Mouse (Mus musculus): ENCODE measurements around the gene Myo9a.
A peak's percentile ranks its signal among the peaks of the same experiment; 100 is the strongest.
"Not testable (repeated sequence)": the region's sequence is repeated elsewhere in the genome, so short reads cannot be mapped to it uniquely, and the experiment has no call there.

The Myo9a gene

DNA sequence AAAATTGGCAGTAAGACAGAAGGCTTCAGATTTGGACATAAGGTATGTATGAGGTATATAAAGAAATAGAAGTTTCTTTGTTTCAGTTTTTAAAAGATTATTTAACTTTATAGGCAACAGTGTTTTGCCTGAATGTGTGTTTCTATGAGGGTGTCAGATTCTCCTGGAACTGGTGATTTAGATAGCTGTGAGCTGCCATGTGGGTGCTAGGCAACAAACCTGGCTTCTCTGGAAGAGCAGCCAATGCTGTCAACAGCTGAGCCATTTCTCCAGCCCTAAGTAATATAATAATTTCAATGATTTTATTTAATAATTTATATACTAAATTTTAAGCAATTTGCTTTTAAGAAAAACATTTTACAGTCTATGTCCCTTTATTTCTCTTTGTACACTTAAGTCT lies 133.9 kb downstream of the Myo9a start:
- Histone ChIP-seq H3K4me3 (replicated peaks; ENCODE audit: low read length) (no peak overlapping the region), H3K36me3 (ENCODE audit: insufficient read depth, low read length) (0 out of 2 replicates have a peak, but pooled peaks cover 6% of the 10 kb centered on the region), H3K4me1 (replicated peaks; ENCODE audit: low read depth, low read length) (no peaks in the 10 kb centered on the region), H3K27me3 (ENCODE audit: insufficient read depth, low read length) (no peaks in the 10 kb centered on the region), H3K9me3 (ENCODE audit: low read length) (no peaks in the 10 kb centered on the region)
- TF ChIP-seq NANOG (IDR thresholded peaks at IDR 0.05; ENCODE audit: borderline replicate concordance, low read length) (no peak), POU5F1 (IDR thresholded peaks at IDR 0.05; ENCODE audit: borderline replicate concordance, low read length) (no peak), CTCF (conservative IDR thresholded peaks at IDR 0.05; ENCODE audit: low read length) (no peak)

- peaks cover 15% of the 10 kb centered on the region; the same call in 1 of the 2 replicates for H3K36me3 ChIP-seq (ENCODE audit: insufficient read depth, low read length)
- TF ChIP-seq NANOG (IDR thresholded peaks at IDR 0.05; ENCODE audit: borderline replicate concordance, low read length) (no peak), CTCF (conservative IDR thresholded peaks at IDR 0.05; ENCODE audit: low read length) (no peak), POU5F1 (IDR thresholded peaks at IDR 0.05; ENCODE audit: borderline replicate concordance, low read length) (no peak)
- no peaks in the 10 kb centered on the region for H3K4me1 ChIP-seq (replicated peaks; ENCODE audit: low read depth, low read length)
Observed at GRCm38 (mm10) chr9:59903382-59903781, 152.7 kb downstream of the Myo9a start.

DNA sequence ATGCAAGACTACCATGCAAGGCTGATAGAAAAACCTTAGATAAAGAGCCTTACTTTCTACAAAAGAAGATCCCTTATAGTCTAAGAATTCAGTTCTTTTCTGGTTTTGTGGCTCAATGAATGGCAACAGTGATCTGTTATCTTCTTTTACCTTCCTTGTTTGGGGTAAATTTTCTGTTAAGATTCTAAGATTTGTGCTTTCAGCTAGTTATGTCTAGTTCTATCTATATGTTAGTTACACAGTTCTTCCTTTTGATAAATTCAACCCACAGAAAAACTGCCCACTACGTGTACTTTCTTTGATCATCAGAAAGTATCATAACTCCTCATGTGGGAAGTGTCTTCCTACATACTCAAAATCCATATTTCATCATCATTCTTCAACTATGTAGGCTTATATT lies 164.1 kb downstream of the Myo9a start:
- TF ChIP-seq POU5F1 (IDR thresholded peaks at IDR 0.05; ENCODE audit: borderline replicate concordance, low read length) (no peak), CTCF (conservative IDR thresholded peaks at IDR 0.05; ENCODE audit: low read length) (no peak), NANOG (IDR thresholded peaks at IDR 0.05; ENCODE audit: borderline replicate concordance, low read length) (no peak)
- no peaks in the 10 kb centered on the region for H3K4me1 ChIP-seq (replicated peaks; ENCODE audit: low read depth, low read length)
- H3K9me3 ChIP-seq (ENCODE audit: low read length): no peaks in the 10 kb centered on the region
- H3K4me3 ChIP-seq (replicated peaks; ENCODE audit: low read length): no peak overlapping the region
- peaks cover 4% of the 10 kb centered on the region for H3K36me3 ChIP-seq (ENCODE audit: insufficient read depth, low read length)
- no peaks in the 10 kb centered on the region for H3K27me3 ChIP-seq (ENCODE audit: insufficient read depth, low read length)

More at GRCm38 (mm10) chr9:59903382-59903781, 152.7 kb downstream of the Myo9a start:
- H3K9me3 ChIP-seq (ENCODE audit: low read length): no peaks in the 10 kb centered on the region
- H3K27me3 ChIP-seq (ENCODE audit: insufficient read depth, low read length): no peaks in the 10 kb centered on the region
- H3K4me3 ChIP-seq (replicated peaks; ENCODE audit: low read length): no peak overlapping the region

- Histone ChIP-seq H3K4me1 (replicated peaks; ENCODE audit: low read depth, low read length) (peaks cover 9% of the 10 kb centered on the region), H3K36me3 (ENCODE audit: insufficient read depth, low read length) (peaks cover 13% of the 10 kb centered on the region), H3K4me3 (replicated peaks; ENCODE audit: low read length) (no peak overlapping the region), H3K9me3 (ENCODE audit: low read length) (no peaks in the 10 kb centered on the region), H3K27me3 (ENCODE audit: insufficient read depth, low read length) (no peaks in the 10 kb centered on the region)
- TF ChIP-seq NANOG (IDR thresholded peaks at IDR 0.05; ENCODE audit: borderline replicate concordance, low read length) (no peak), POU5F1 (IDR thresholded peaks at IDR 0.05; ENCODE audit: borderline replicate concordance, low read length) (no peak), CTCF (conservative IDR thresholded peaks at IDR 0.05; ENCODE audit: low read length) (no peak)
Observed at GRCm38 (mm10) chr9:59930248-59930647, 179.6 kb downstream of the Myo9a start.

DNA sequence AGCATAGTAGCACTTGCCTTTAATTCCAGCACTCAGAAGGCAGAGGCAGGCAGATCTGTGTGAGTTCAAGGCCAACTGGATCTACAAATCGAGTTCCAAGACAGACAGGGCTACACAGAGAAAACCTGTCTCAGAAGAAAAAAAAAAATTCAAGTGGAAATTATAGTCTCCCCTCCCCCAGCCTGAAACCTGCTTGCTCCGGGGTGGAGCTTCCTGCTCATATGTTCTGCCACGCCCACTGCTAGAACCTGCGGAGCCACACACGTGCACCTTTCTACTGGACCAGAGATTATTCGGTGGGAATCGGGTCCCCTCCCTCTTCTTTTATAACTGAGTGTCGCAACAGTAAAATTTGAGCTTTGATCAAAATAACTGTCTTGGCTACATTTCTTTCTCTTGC lies 185.2 kb downstream of the Myo9a start:
- H3K36me3 ChIP-seq (ENCODE audit: insufficient read depth, low read length); H3K27me3 ChIP-seq (ENCODE audit: insufficient read depth, low read length): not testable (repeated sequence)
- Histone ChIP-seq H3K9me3 (ENCODE audit: low read length) (peaks cover 13% of the 10 kb centered on the region), H3K4me3 (replicated peaks; ENCODE audit: low read length) (peak overlapping the region; percentile 17), H3K4me1 (replicated peaks; ENCODE audit: low read depth, low read length) (peaks cover 29% of the 10 kb centered on the region)

DNA sequence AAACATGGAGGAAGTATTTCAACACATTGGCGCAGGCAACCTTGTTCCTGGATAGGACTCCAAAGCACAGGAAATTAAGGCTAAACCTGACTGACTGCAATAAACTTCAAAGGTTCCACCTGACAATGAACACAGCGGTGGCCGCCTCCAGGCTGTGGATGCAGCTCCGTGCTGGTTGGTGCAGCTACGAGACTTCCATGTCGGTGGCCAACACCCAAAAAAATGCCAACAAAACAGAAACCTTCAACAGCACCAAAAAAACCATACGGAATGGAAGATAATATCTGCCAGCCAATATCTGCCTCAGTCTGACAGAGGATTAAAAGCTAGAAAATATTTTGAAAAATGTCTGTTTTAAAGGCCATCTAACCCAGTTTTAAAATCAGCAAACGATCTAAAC lies 187.8 kb downstream of the Myo9a start:
- TF ChIP-seq NANOG (IDR thresholded peaks at IDR 0.05; ENCODE audit: borderline replicate concordance, low read length) (no peak), CTCF (conservative IDR thresholded peaks at IDR 0.05; ENCODE audit: low read length) (no peak), POU5F1 (IDR thresholded peaks at IDR 0.05; ENCODE audit: borderline replicate concordance, low read length) (no peak)
- H3K27me3 ChIP-seq (ENCODE audit: insufficient read depth, low read length): no peaks in the 10 kb centered on the region
- peaks cover 5% of the 10 kb centered on the region; the same call in 1 of the 2 replicates for H3K36me3 ChIP-seq (ENCODE audit: insufficient read depth, low read length)
- peaks cover 13% of the 10 kb centered on the region for H3K9me3 ChIP-seq (ENCODE audit: low read length)
- H3K4me3 ChIP-seq (replicated peaks; ENCODE audit: low read length): no peak overlapping the region
- peaks cover 38% of the 10 kb centered on the region for H3K4me1 ChIP-seq (replicated peaks; ENCODE audit: low read depth, low read length)

DNA sequence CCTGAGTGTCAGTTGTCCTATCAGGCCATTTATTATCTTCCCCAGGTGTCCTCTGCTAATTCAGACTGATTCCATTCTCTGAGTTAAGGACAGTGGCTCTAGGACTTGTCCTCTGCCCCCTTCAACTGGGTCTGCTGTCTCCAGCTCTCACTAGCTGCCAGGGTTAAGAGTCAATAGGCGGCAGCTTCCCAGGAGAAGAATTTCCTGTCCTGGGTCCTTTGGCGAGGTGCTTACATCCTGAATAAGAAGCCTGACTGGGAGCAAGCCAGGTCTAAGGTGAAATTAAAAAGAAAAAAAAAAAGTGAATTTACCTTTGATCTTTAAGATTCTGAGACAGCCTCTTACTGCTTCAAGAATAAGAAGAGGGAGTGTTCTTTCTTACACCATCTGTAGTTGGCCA lies 189.0 kb downstream of the Myo9a start:
- peaks cover 13% of the 10 kb centered on the region for H3K9me3 ChIP-seq (ENCODE audit: low read length)
- peaks cover 5% of the 10 kb centered on the region; the same call in 1 of the 2 replicates for H3K36me3 ChIP-seq (ENCODE audit: insufficient read depth, low read length)
- H3K4me1 ChIP-seq (replicated peaks; ENCODE audit: low read depth, low read length): peaks cover 38% of the 10 kb centered on the region
- H3K4me3 ChIP-seq (replicated peaks; ENCODE audit: low read length): no peak overlapping the region
- H3K27me3 ChIP-seq (ENCODE audit: insufficient read depth, low read length): no peaks in the 10 kb centered on the region
- no peak for TF ChIP-seq NANOG (IDR thresholded peaks at IDR 0.05; ENCODE audit: borderline replicate concordance, low read length)
- TF ChIP-seq POU5F1 (IDR thresholded peaks at IDR 0.05; ENCODE audit: borderline replicate concordance, low read length): no peak
- TF ChIP-seq CTCF (conservative IDR thresholded peaks at IDR 0.05; ENCODE audit: low read length): no peak

DNA sequence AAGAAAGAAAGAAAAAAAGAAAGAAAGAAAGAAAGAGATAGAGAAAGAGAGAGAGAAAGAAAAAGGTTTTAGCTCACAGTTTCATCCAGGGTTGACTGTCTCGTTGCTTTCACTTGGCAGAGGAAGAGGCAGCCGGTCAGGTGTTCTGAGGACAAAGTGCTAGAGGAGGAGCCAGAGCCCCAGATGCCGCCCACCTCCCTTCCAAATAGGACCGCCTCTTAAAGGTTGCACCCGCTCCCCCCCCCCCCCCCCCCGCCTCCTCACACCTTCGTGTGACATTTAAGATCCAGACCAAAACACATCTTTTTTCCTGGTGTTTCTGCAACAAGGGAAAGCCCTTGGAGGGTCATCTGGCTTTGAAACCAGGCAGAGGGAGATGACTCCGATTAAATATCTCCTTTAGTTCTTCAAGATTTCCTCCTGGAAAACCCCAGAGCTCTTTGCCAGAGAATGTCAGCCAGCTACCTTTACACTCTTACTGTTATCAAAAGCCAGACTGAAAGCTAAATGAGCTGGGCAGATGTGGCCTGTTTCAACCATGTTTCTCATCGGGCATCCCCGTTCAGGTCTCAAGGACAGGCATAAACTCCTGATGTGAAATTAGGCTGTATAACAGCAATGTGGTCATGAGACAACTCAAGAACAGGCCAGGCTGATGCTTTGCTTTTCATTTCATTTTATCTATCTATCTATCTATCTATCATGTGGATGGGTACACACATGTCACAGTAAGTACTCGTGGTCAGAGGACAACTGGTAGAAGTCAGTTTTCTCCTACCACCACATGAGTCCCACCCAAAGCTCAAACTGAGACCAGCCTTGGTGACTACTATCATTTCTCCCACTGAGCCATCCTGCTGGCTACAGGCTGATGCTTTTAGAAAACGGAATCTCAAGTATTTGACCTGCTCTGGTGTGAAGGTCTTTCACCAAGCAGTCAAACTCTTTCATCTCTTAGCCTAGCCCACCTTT lies 190.5 kb downstream of the Myo9a start:
- H3K27me3 ChIP-seq (ENCODE audit: insufficient read depth, low read length): 0 out of 2 replicates have a peak, but pooled peaks cover 10% of the 10 kb centered on the region
- H3K4me1 ChIP-seq (replicated peaks; ENCODE audit: low read depth, low read length): peaks cover 30% of the 10 kb centered on the region
- peaks cover 5% of the 10 kb centered on the region; the same call in 1 of the 2 replicates for H3K36me3 ChIP-seq (ENCODE audit: insufficient read depth, low read length)
- H3K4me3 ChIP-seq (replicated peaks; ENCODE audit: low read length): no peak overlapping the region
- no peak for TF ChIP-seq POU5F1 (IDR thresholded peaks at IDR 0.05; ENCODE audit: borderline replicate concordance, low read length)
- no peak for TF ChIP-seq NANOG (IDR thresholded peaks at IDR 0.05; ENCODE audit: borderline replicate concordance, low read length)
- no peak for TF ChIP-seq CTCF (conservative IDR thresholded peaks at IDR 0.05; ENCODE audit: low read length)
- peaks cover 13% of the 10 kb centered on the region for H3K9me3 ChIP-seq (ENCODE audit: low read length)

All from E14TG2a.4 (cell line).